Mouse (Mus musculus) forebrain, embryonic 10.5 days (tissue): Measurements from ENCODE around the gene Triml1. TPM values are rescaled to one million over a fixed set of nuclear protein-coding genes. Genes with fewer than 3 reads are reported as not detected.

Source experiments
- polyA plus RNA-seq: library from polyadenylated mRNA; unstranded; fragments of >200 nt; fragmentation: Nextera tagmentation; extraction: Ambion mirVana; gene quantifications from 2 replicates; pipeline ENCODE4 v1.2.1, GENCODE M21; 2016

The Triml1 gene
- polyA plus RNA-seq, 1 experiment from 2014 or later = not detected

Other genes starting within 250 kb of the Triml1 start
- gene Triml2, start 39.1 kb upstream of the Triml1 start, polyA plus RNA-seq = not detected in 2 replicates
- not detected in 2 replicates for gene Zfp42, start 165.5 kb upstream of the Triml1 start, polyA plus RNA-seq